Mouse (Mus musculus) ES-E14 (cell line): ENCODE results near the gene Scg5. TPM values are rescaled to one million over a fixed set of nuclear protein-coding genes. Genes with fewer than 3 reads are reported as not detected.

Experiments used
- DNase-seq: peaks from one replicate; pipeline ENCODE4 v3.0.0-alpha.2; 2013; ENCODE audit warnings: low read depth, low spot score
- H3K27ac ChIP-seq: 2 replicates; pipeline ENCODE4 v1.5.1; 2012; ENCODE audit warnings: low read depth, mild to moderate bottlenecking, low read length, moderate library complexity, mixed read lengths; ENCODE audit not compliant: poor library complexity, insufficient read depth, severe bottlenecking
- H3K36me3 ChIP-seq: 2 replicates; pipeline ENCODE4 v1.6.1; 2012; ENCODE audit warnings: mild to moderate bottlenecking, low read length, moderate library complexity, mixed read lengths; ENCODE audit not compliant: control insufficient read depth, poor library complexity, insufficient read depth, severe bottlenecking
- H3K4me1 ChIP-seq, 2 experiments: fragments of 150-350 bp in 1 of 2; sonication (generic) in 1 of 2; 2 replicates each; pipeline ENCODE4 v1.6.1; 2012; ENCODE audit warnings: low read length in 2 of 2, mild to moderate bottlenecking in 1 of 2, mixed read lengths in 1 of 2; ENCODE audit not compliant: control insufficient read depth in 2 of 2, insufficient read depth in 2 of 2, poor library complexity in 1 of 2
- H3K4me3 ChIP-seq, 2 experiments: fragments of 150-350 bp in 1 of 2; sonication (generic) in 1 of 2; 2 replicates each; pipeline ENCODE4 v1.5.1; 2012; ENCODE audit warnings: low read length in 2 of 2, low read depth in 1 of 2, mild to moderate bottlenecking in 1 of 2, mixed read lengths in 1 of 2; ENCODE audit not compliant: insufficient read depth in 1 of 2, poor library complexity in 1 of 2, severe bottlenecking in 1 of 2
- H3K9ac ChIP-seq: 2 replicates; pipeline ENCODE4 v1.6.1; 2012; ENCODE audit warnings: low read depth, mild to moderate bottlenecking, low read length, mixed read lengths; ENCODE audit not compliant: poor library complexity, insufficient read depth, severe bottlenecking
- H3K9me3 ChIP-seq: fragments of 150-350 bp; sonication (generic); 2 replicates; pipeline ENCODE4 v1.6.1; 2012; ENCODE audit warnings: low read depth, mild to moderate bottlenecking, low read length; ENCODE audit not compliant: control insufficient read depth, insufficient read depth
- CHD2 ChIP-seq: IDR thresholded peaks from 2 replicates; pipeline ENCODE4 v1.6.1; 2014; ENCODE audit warnings: mild to moderate bottlenecking, low read depth, low read length, inconsistent platforms
- HCFC1 ChIP-seq: IDR thresholded peaks from 2 replicates; pipeline ENCODE4 v1.6.1; 2012; ENCODE audit warnings: low read length, inconsistent platforms, borderline replicate concordance; ENCODE audit not compliant: insufficient read depth
- MAFK ChIP-seq: IDR thresholded peaks from 2 replicates; pipeline ENCODE4 v1.6.1; 2014; ENCODE audit warnings: mild to moderate bottlenecking, low read depth, low read length, inconsistent platforms; ENCODE audit not compliant: insufficient read depth
- ZC3H11A ChIP-seq: IDR thresholded peaks from 2 replicates; pipeline ENCODE4 v1.6.1; 2012; ENCODE audit warnings: low read depth, mild to moderate bottlenecking, inconsistent platforms, low read length, borderline replicate concordance
- ZNF384 ChIP-seq: IDR thresholded peaks from 2 replicates; pipeline ENCODE4 v1.6.1; 2012; ENCODE audit warnings: low read depth, low read length, inconsistent platforms
- in situ Hi-C, 2 experiments: fragments of 600-800 bp; cut with MboI; formaldehyde crosslinking; loops; one replicate each; pipeline ENCODE4 v1.15.1; 2025; ENCODE audit warnings: low sequenced_read_pairs in 2 of 2, inconsistent platforms in 1 of 2; ENCODE audit not compliant: unreplicated experiment in 2 of 2
- total RNA-seq: library from RNA; depleted of rRNA; stranded (reverse); fragments of 300-350 nt; gene quantifications from 2 replicates; pipeline ENCODE4 v1.2.3, GENCODE M21; 2012

The Scg5 gene
- total RNA-seq, 1 experiment = not detected

GRCm38 (mm10) chr2:113765885-113766284 lies 63.0 kb downstream of the Scg5 start:
- Histone ChIP-seq H3K36me3 (no peaks in the 10 kb centered on the region), H3K9me3 (no peaks in the 10 kb centered on the region), H3K4me1 (no peaks in the 10 kb centered on the region), H3K4me3 (no peak overlapping the region), H3K27ac (no peak overlapping the region), H3K9ac (no peak overlapping the region)
- no peak for DNase-seq
- in situ Hi-C loops = no loop called here
- no peak for TF ChIP-seq ZNF384
- TF ChIP-seq HCFC1 = no peak
- TF ChIP-seq CHD2 = no peak
- TF ChIP-seq ZC3H11A = no peak
- no peak for TF ChIP-seq MAFK

GRCm38 (mm10) chr2:113764968-113765367 lies 64.0 kb downstream of the Scg5 start:
- DNase-seq = no peak
- TF ChIP-seq ZNF384 = no peak
- TF ChIP-seq CHD2 = no peak
- TF ChIP-seq ZC3H11A = no peak
- TF ChIP-seq HCFC1 = no peak
- no peak for TF ChIP-seq MAFK
- in situ Hi-C loops = no loop called here
- Histone ChIP-seq H3K27ac (no peak overlapping the region), H3K9ac (no peak overlapping the region), H3K4me1 (no peaks in the 10 kb centered on the region), H3K9me3 (no peaks in the 10 kb centered on the region), H3K36me3 (no peaks in the 10 kb centered on the region), H3K4me3 (no peak overlapping the region)

GRCm38 (mm10) chr2:113758311-113759161 lies 70.4 kb downstream of the Scg5 start, which contains the start of gene Grem1:
TSS of gene Grem1 (minus strand) at chr2:113758646.
- Histone ChIP-seq H3K27ac (no peak within 1 kb of the TSS), H3K4me3 (peak within 1 kb of the TSS; percentile 67 to 69), H3K9me3 (no peaks in the 10 kb centered on the region), H3K36me3 (no peaks in the 10 kb centered on the region), H3K9ac (peak within 1 kb of the TSS; percentile 12; the same call in 1 of the 2 replicates), H3K4me1 (no peaks in the 10 kb centered on the region)
- DNase-seq = no peak
- in situ Hi-C loops = no loop called here
- TF ChIP-seq ZNF384 = no peak
- TF ChIP-seq MAFK = no peak
- no peak for TF ChIP-seq ZC3H11A
- no peak for TF ChIP-seq CHD2
- TF ChIP-seq HCFC1 = no peak

GRCm38 (mm10) chr2:113757525-113758310 lies 71.2 kb downstream of the Scg5 start:
- Histone ChIP-seq H3K27ac (no peak overlapping the region), H3K9me3 (no peaks in the 10 kb centered on the region), H3K4me3 (peak overlapping the region; percentile 67 to 69), H3K4me1 (no peaks in the 10 kb centered on the region), H3K9ac (no peak overlapping the region; the same call in 1 of the 2 replicates), H3K36me3 (no peaks in the 10 kb centered on the region)
- in situ Hi-C loops = no loop called here
- DNase-seq = peak; percentile 26
- TF ChIP-seq ZNF384 (no peak), ZC3H11A (no peak), CHD2 (no peak), HCFC1 (no peak), MAFK (no peak)
